Mouse (Mus musculus) brown adipose tissue, adult 24 weeks (tissue): Measurements from ENCODE around the gene Rasgrf1. TPM values are rescaled to one million over a fixed set of nuclear protein-coding genes. Genes with fewer than 3 reads are reported as not detected.

ENCODE experiments used
- H3K27ac ChIP-seq: fragments of 200-500 bp; replicated peaks from 2 replicates; pipeline ENCODE4 v1.5.1; 2012; ENCODE audit warnings: low read depth, mild to moderate bottlenecking, low read length
- H3K4me1 ChIP-seq: fragments of 200-500 bp; 2 replicates; pipeline ENCODE4 v1.6.1; 2012; ENCODE audit warnings: low read length, mixed read lengths; ENCODE audit not compliant: control insufficient read depth, insufficient read depth, insufficient read length
- H3K4me3 ChIP-seq: fragments of 200-500 bp; 2 replicates; pipeline ENCODE4 v1.5.1; 2012; ENCODE audit warnings: low read depth, mild to moderate bottlenecking, low read length, moderate library complexity; ENCODE audit not compliant: insufficient read depth
- polyA plus RNA-seq: library from polyadenylated mRNA; stranded (reverse); fragments of >200 nt; gene quantifications from 2 replicates; pipeline ENCODE4 v1.2.4, GENCODE M21; 2012; ENCODE audit not compliant: missing spikeins, insufficient read depth, insufficient read length

Rasgrf1 gene
- polyA plus RNA-seq: not detected in 2 replicates

- Histone ChIP-seq H3K27ac (no peak within 1 kb of the TSS), H3K4me1 (no peaks in the 10 kb centered on the region)
These were observed at the start of gene Rasgrf1 for GRCm38 (mm10) chr9:89909131-89910010. Rasgrf1 (plus strand) TSS chr9:89909908.

GRCm38 (mm10) chr9:89860145-89860544 is 49.6 kb upstream of the Rasgrf1 start:
- Histone ChIP-seq H3K27ac (no peak overlapping the region), H3K4me1 (no peaks in the 10 kb centered on the region), H3K4me3 (no peak overlapping the region)

More at GRCm38 (mm10) chr9:89909131-89910010, at the start of gene Rasgrf1:
- H3K4me3 ChIP-seq: peak within 1 kb of the TSS; percentile 33

- H3K27ac ChIP-seq: no peak overlapping the region
- no peaks in the 10 kb centered on the region for H3K4me1 ChIP-seq
- no peak overlapping the region for H3K4me3 ChIP-seq
These were observed 49.1 kb upstream of the Rasgrf1 start for GRCm38 (mm10) chr9:89860584-89860983.

- no peak overlapping the region for H3K27ac ChIP-seq
- H3K4me1 ChIP-seq: no peaks in the 10 kb centered on the region
- H3K4me3 ChIP-seq: no peak overlapping the region
These were observed 42.6 kb upstream of the Rasgrf1 start for GRCm38 (mm10) chr9:89867141-89867540.

GRCm38 (mm10) chr9:89868093-89868729 is 41.5 kb upstream of the Rasgrf1 start:
- no peaks in the 10 kb centered on the region for H3K4me1 ChIP-seq
- no peak overlapping the region for H3K4me3 ChIP-seq
- no peak overlapping the region for H3K27ac ChIP-seq

GRCm38 (mm10) chr9:89869594-89869993 is 40.1 kb upstream of the Rasgrf1 start:
- H3K27ac ChIP-seq: no peak overlapping the region
- no peaks in the 10 kb centered on the region for H3K4me1 ChIP-seq
- H3K4me3 ChIP-seq: no peak overlapping the region

GRCm38 (mm10) chr9:89870531-89871150 is 39.1 kb upstream of the Rasgrf1 start:
- no peaks in the 10 kb centered on the region for H3K4me1 ChIP-seq
- H3K4me3 ChIP-seq: no peak overlapping the region
- no peak overlapping the region for H3K27ac ChIP-seq

- no peaks in the 10 kb centered on the region for H3K4me1 ChIP-seq
- no peak overlapping the region for H3K4me3 ChIP-seq
- H3K27ac ChIP-seq: no peak overlapping the region
These were observed 37.6 kb upstream of the Rasgrf1 start for GRCm38 (mm10) chr9:89872137-89872536.

- H3K4me3 ChIP-seq: no peak overlapping the region
- H3K4me1 ChIP-seq: no peaks in the 10 kb centered on the region
- H3K27ac ChIP-seq: no peak overlapping the region
These were observed 35.3 kb upstream of the Rasgrf1 start for GRCm38 (mm10) chr9:89874434-89874833.

GRCm38 (mm10) chr9:89875551-89875950 is 34.2 kb upstream of the Rasgrf1 start:
- Histone ChIP-seq H3K27ac (no peak overlapping the region), H3K4me3 (no peak overlapping the region), H3K4me1 (no peaks in the 10 kb centered on the region)

- H3K4me1 ChIP-seq: no peaks in the 10 kb centered on the region
These were observed 31.2 kb upstream of the Rasgrf1 start for GRCm38 (mm10) chr9:89878471-89879020.

GRCm38 (mm10) chr9:89879574-89879973 is 30.1 kb upstream of the Rasgrf1 start:
- no peak overlapping the region for H3K4me3 ChIP-seq
- no peak overlapping the region for H3K27ac ChIP-seq
- H3K4me1 ChIP-seq: no peaks in the 10 kb centered on the region

More at GRCm38 (mm10) chr9:89878471-89879020, 31.2 kb upstream of the Rasgrf1 start:
- Histone ChIP-seq H3K27ac (no peak overlapping the region), H3K4me3 (no peak overlapping the region)

GRCm38 (mm10) chr9:89881552-89881951 is 28.2 kb upstream of the Rasgrf1 start:
- no peak overlapping the region for H3K4me3 ChIP-seq
- no peaks in the 10 kb centered on the region for H3K4me1 ChIP-seq
- H3K27ac ChIP-seq: no peak overlapping the region

GRCm38 (mm10) chr9:89882583-89882982 is 27.1 kb upstream of the Rasgrf1 start:
- Histone ChIP-seq H3K4me3 (no peak overlapping the region), H3K4me1 (no peaks in the 10 kb centered on the region), H3K27ac (no peak overlapping the region)

GRCm38 (mm10) chr9:89885701-89886218 is 23.9 kb upstream of the Rasgrf1 start:
- Histone ChIP-seq H3K27ac (no peak overlapping the region), H3K4me3 (no peak overlapping the region), H3K4me1 (no peaks in the 10 kb centered on the region)
